Mouse (Mus musculus): ENCODE data around the gene Nrsn1. TPM values are rescaled to one million over a fixed set of nuclear protein-coding genes. Genes with fewer than 3 reads are reported as not detected.
"Not testable (repeated sequence)": the region's sequence is repeated elsewhere in the genome, so short reads cannot be mapped to it uniquely, and the experiment has no call there.

Gene Nrsn1
- 0.14 TPM in 1 of 2 replicates, not detected in the other for polyA plus RNA-seq (2016; fragmentation: Nextera tagmentation; extraction: Ambion mirVana)

DNA sequence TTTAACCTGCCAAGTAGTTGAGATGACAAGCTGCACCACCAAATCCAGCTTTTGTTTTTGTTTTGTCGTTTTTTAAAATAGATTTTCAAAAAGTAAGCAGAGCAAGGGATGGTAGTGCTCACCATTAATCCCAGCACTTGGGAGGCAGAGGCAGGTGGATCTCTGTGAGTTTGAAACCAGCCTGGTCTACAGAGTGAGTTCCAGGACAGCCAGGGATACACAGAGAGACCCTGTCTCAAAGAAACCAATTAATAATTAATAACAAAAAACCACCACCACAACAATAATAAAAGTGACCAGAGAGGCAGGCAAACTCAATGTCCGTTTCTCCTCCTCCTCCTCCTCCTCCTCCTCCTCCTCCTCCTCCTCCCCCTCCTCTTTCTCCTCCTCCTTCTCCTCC is at the start of gene Nrsn1:
Nrsn1 (minus strand) TSS at position 101 of the 400 bp plus-strand sequence.
- H3K27ac ChIP-seq; H3K36me3 ChIP-seq; H3K4me1 ChIP-seq; ATAC-seq; H3K9ac ChIP-seq; H3K9me3 ChIP-seq (replicated peaks): not testable (repeated sequence)
- peak within 1 kb of the TSS; percentile 26 for H3K4me3 ChIP-seq
- H3K27me3 ChIP-seq (replicated peaks) = peaks cover 10% of the 10 kb centered on the region
- H3K4me2 ChIP-seq = peak within 1 kb of the TSS; percentile 62
- WGBS (ENCODE audit: insufficient replicate concordance) = 32% methylated on average over 2 of the region's 2 CpGs

DNA sequence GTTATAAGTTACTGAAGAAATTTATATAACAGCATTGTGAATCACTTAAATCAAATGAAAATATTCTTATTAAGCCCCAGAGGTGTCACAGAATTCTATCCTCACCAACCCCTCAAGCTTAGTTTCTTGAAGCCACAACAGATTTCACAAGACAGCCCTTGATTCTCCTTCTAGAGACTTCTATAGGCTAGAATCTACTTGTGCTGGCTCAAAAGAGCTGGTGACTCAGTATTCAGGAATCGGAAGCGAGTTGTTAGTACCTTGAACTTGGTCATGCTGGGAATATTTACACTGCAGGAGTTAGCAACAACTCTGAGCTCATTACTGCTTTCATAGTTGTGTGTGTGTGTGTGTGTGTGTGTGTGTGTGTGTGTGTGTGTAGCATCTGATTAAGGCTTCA is 41.8 kb upstream of the Nrsn1 start:
- WGBS (ENCODE audit: insufficient replicate concordance) = 66% methylated on average over 2 of the region's 2 CpGs
- H3K4me3 ChIP-seq = no peak overlapping the region
- H3K9me3 ChIP-seq (replicated peaks) = no peaks in the 10 kb centered on the region
- H3K27me3 ChIP-seq (replicated peaks) = no peaks in the 10 kb centered on the region
- H3K9ac ChIP-seq = no peak overlapping the region
- ATAC-seq = no peak
- H3K4me2 ChIP-seq = no peak overlapping the region
- H3K36me3 ChIP-seq = no peaks in the 10 kb centered on the region
- no peaks in the 10 kb centered on the region for H3K4me1 ChIP-seq
- no peak overlapping the region for H3K27ac ChIP-seq

DNA sequence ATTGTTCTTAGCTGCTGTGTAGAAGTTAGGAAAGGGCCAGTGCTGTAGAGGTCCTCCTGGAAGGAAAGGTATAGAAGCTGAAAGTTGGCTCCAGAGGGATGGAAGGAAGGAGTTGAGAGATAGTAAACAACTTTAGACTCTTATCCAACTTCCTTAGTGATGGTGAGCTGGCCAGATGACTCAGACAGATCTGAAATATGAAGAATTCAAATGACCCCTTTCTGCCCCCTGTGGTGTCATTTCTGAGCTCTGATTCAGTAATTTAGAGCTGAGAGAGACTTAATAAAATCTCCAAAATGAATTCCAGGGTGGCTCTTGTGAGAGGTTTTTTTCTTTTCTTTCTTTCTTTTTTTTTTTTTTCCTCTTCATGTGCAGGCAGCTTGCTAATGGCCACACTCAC is 39.8 kb upstream of the Nrsn1 start:
- no peaks in the 10 kb centered on the region for H3K9me3 ChIP-seq (replicated peaks)
- no peaks in the 10 kb centered on the region for H3K27me3 ChIP-seq (replicated peaks)
- no peak overlapping the region for H3K27ac ChIP-seq
- no peak overlapping the region for H3K4me3 ChIP-seq
- no peaks in the 10 kb centered on the region for H3K4me1 ChIP-seq
- ATAC-seq = no peak
- no peak overlapping the region for H3K4me2 ChIP-seq
- H3K36me3 ChIP-seq = no peaks in the 10 kb centered on the region
- H3K9ac ChIP-seq = no peak overlapping the region

- Histone ChIP-seq H3K4me3 (no peak overlapping the region), H3K9me3 (replicated peaks) (no peaks in the 10 kb centered on the region), H3K9ac (no peak overlapping the region), H3K36me3 (no peaks in the 10 kb centered on the region), H3K27ac (no peak overlapping the region), H3K27me3 (replicated peaks) (no peaks in the 10 kb centered on the region), H3K4me2 (no peak overlapping the region), H3K4me1 (no peaks in the 10 kb centered on the region)
- no peak for ATAC-seq
- WGBS (ENCODE audit: insufficient replicate concordance) = 63% methylated on average over 1 of the region's 1 CpGs
Observed at GRCm38 (mm10) chr13:25288736-25289135, 18.4 kb upstream of the Nrsn1 start.

DNA sequence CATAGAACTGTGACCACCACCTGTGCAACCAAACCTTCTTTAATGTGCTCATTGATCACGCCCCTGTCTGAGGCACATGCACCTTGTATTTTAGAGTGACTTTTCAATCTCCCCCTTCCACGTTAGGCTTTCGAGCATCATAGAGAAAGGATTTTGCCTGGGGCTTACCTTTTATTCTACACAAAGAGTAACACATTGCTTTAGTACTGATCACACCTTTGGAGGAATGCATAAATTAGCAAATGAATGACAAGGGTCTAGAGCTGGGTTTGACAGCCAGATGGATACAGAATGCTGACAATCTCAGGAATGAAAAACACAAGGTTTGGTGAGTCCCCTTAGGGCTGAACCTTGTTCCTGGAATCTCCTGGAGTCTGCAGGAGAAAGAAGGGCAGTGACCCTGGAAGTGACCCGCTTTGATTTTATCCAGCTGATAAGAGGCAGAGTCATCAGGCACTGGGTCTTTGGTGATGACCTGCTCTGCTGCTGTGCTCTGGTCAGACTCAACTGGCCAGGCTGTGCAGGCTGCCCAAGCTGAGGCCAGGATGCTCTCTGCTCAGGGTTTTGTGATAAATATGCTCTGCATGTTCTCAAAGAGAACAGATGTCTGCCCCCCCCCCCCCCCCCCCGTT is 4.7 kb upstream of the Nrsn1 start:
- Histone ChIP-seq H3K36me3 (no peaks in the 10 kb centered on the region), H3K9me3 (replicated peaks) (no peaks in the 10 kb centered on the region), H3K27me3 (replicated peaks) (peaks cover 4% of the 10 kb centered on the region; the same call in 1 of the 2 replicates), H3K9ac (no peak overlapping the region), H3K4me1 (peaks cover under 1% of the 10 kb centered on the region; the same call in 1 of the 2 replicates), H3K4me3 (no peak overlapping the region), H3K4me2 (no peak overlapping the region), H3K27ac (no peak overlapping the region)
- ATAC-seq = no peak
- 47% methylated on average over 5 of the region's 5 CpGs for WGBS (ENCODE audit: insufficient replicate concordance)

- peaks cover 10% of the 10 kb centered on the region for H3K27me3 ChIP-seq (replicated peaks)
- no peak overlapping the region for H3K4me3 ChIP-seq
- no peaks in the 10 kb centered on the region for H3K36me3 ChIP-seq
- no peak overlapping the region for H3K27ac ChIP-seq
- H3K9me3 ChIP-seq (replicated peaks) = no peaks in the 10 kb centered on the region
- H3K4me2 ChIP-seq = no peak overlapping the region
- peaks cover 4% of the 10 kb centered on the region for H3K4me1 ChIP-seq
- 30% methylated on average over 4 of the region's 4 CpGs for WGBS (ENCODE audit: insufficient replicate concordance)
- H3K9ac ChIP-seq = no peak overlapping the region
- no peak for ATAC-seq
Observed at GRCm38 (mm10) chr13:25272189-25272588, 1.9 kb upstream of the Nrsn1 start.

DNA sequence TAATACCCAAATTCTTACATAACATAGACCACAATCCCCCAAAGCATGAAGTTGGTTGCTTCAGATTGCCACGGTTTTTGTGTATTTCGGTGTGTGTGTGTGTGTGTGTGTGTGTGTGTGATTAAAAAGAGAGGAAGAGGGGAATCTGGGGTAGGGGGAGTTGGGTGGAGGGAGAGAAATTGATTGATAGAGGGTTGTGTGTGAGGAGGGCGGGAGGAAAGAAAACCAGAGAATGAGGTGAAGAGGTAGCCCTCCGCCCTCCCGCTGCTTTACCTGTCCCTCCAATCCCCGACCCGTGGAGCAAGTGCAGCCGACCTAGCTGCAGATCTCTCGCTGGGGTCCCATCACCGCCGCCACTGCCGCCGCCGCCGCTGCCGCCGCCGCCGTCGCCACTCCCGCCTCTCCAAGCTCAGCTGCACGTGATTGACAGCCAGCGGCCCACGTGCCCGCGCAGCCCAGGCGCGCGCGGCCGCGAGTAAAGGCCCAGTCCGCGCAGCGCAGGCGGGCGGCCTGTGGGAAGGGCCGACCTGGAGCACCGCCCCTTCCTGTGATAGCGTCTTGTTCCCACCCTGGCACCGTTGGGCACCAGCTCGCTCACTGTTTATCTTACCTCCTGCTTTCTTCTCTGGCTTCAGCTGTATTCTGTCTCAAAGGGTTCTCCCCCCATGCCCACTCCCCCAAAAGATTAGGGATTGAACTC is 583 bp downstream of the Nrsn1 start:
- Histone ChIP-seq H3K4me2 (peak overlapping the region; percentile 62), H3K9ac (no peak overlapping the region), H3K27me3 (replicated peaks) (peaks cover 10% of the 10 kb centered on the region), H3K9me3 (replicated peaks) (no peaks in the 10 kb centered on the region), H3K27ac (no peak overlapping the region), H3K4me3 (peak overlapping the region; percentile 26), H3K4me1 (peaks cover 4% of the 10 kb centered on the region), H3K36me3 (no peaks in the 10 kb centered on the region)
- ATAC-seq = peak; percentile 65; the same call in 1 of the 2 replicates
- 3% methylated on average over 40 of the region's 42 CpGs for WGBS (ENCODE audit: insufficient replicate concordance)

GRCm38 (mm10) chr13:25269039-25269438 is 1.3 kb downstream of the Nrsn1 start:
- no peaks in the 10 kb centered on the region for H3K36me3 ChIP-seq
- peaks cover 10% of the 10 kb centered on the region for H3K27me3 ChIP-seq (replicated peaks)
- 12% methylated on average over 2 of the region's 2 CpGs for WGBS (ENCODE audit: insufficient replicate concordance)
- H3K4me3 ChIP-seq = no peak overlapping the region
- H3K27ac ChIP-seq = no peak overlapping the region
- peaks cover 4% of the 10 kb centered on the region for H3K4me1 ChIP-seq
- no peak overlapping the region for H3K4me2 ChIP-seq
- no peaks in the 10 kb centered on the region for H3K9me3 ChIP-seq (replicated peaks)
- no peak overlapping the region for H3K9ac ChIP-seq
- no peak; the same call in 1 of the 2 replicates for ATAC-seq

GRCm38 (mm10) chr13:25262748-25263147 is 7.6 kb downstream of the Nrsn1 start:
- Histone ChIP-seq H3K4me3 (no peak overlapping the region), H3K4me1 (no peaks in the 10 kb centered on the region), H3K9me3 (replicated peaks) (no peaks in the 10 kb centered on the region), H3K27ac (no peak overlapping the region), H3K36me3 (no peaks in the 10 kb centered on the region), H3K9ac (no peak overlapping the region), H3K27me3 (replicated peaks) (no peaks in the 10 kb centered on the region), H3K4me2 (no peak overlapping the region)
- 66% methylated on average over 4 of the region's 4 CpGs for WGBS (ENCODE audit: insufficient replicate concordance)
- ATAC-seq = no peak

GRCm38 (mm10) chr13:25257608-25258007 is 12.7 kb downstream of the Nrsn1 start:
- no peak overlapping the region for H3K4me3 ChIP-seq
- no peak overlapping the region for H3K4me2 ChIP-seq
- no peak overlapping the region for H3K27ac ChIP-seq
- 58% methylated on average over 6 of the region's 6 CpGs for WGBS (ENCODE audit: insufficient replicate concordance)
- no peaks in the 10 kb centered on the region for H3K36me3 ChIP-seq
- no peak for ATAC-seq
- H3K4me1 ChIP-seq = no peaks in the 10 kb centered on the region
- no peaks in the 10 kb centered on the region for H3K27me3 ChIP-seq (replicated peaks)
- no peak overlapping the region for H3K9ac ChIP-seq
- H3K9me3 ChIP-seq (replicated peaks) = no peaks in the 10 kb centered on the region

GRCm38 (mm10) chr13:25254478-25255263 is 15.6 kb downstream of the Nrsn1 start:
- 62% methylated on average over 9 of the region's 9 CpGs for WGBS (ENCODE audit: insufficient replicate concordance)
- no peak for ATAC-seq
- no peaks in the 10 kb centered on the region for H3K9me3 ChIP-seq (replicated peaks)
- no peak overlapping the region for H3K27ac ChIP-seq
- no peaks in the 10 kb centered on the region for H3K4me1 ChIP-seq
- no peak overlapping the region for H3K4me3 ChIP-seq
- no peaks in the 10 kb centered on the region for H3K36me3 ChIP-seq
- H3K9ac ChIP-seq = no peak overlapping the region
- H3K4me2 ChIP-seq = no peak overlapping the region
- H3K27me3 ChIP-seq (replicated peaks) = no peaks in the 10 kb centered on the region

DNA sequence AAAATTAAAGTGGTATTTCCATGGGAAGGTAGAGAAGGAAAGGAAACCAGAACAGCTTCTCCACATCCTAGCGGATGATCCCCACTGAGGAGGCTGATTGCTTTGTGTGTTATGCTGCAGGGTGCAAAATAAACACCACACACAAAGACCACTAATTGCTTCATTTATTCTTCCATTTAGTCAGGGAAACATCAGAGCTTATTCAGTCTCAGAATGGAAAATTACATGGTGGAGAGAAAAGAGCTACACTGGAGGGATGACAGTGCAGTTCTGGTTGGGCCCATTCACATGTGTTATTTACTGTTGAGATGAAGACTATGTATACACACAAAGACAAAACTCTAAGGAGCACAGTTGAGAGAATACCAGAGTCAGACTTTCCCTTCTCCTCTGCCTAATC is 18.4 kb downstream of the Nrsn1 start:
- ATAC-seq = no peak
- no peak overlapping the region for H3K9ac ChIP-seq
- no peaks in the 10 kb centered on the region for H3K9me3 ChIP-seq (replicated peaks)
- H3K4me1 ChIP-seq = no peaks in the 10 kb centered on the region
- no peaks in the 10 kb centered on the region for H3K27me3 ChIP-seq (replicated peaks)
- WGBS (ENCODE audit: insufficient replicate concordance) = 67% methylated on average over 1 of the region's 1 CpGs
- no peaks in the 10 kb centered on the region for H3K36me3 ChIP-seq
- no peak overlapping the region for H3K4me2 ChIP-seq
- H3K27ac ChIP-seq = no peak overlapping the region
- no peak overlapping the region for H3K4me3 ChIP-seq
